Mouse (Mus musculus) embryonic facial prominence, embryonic 13.5 days (tissue): ENCODE measurements around the gene Chst5. TPM values are rescaled to one million over a fixed set of nuclear protein-coding genes. Genes with fewer than 3 reads are reported as not detected.

Experiments used
- ATAC-seq: fragments of 200-750 bp; cut with Nextera tagmentation; 2 replicates; pipeline ENCODE4 v1.8.0; 2017; ENCODE audit warnings: low read depth; ENCODE audit not compliant: insufficient number of reproducible peaks, insufficient read depth, low FRiP score, low TSS enrichment
- H3K27ac ChIP-seq: fragments of 300-500 bp; sonication (generic); 2 replicates; pipeline ENCODE4 v1.5.1; 2015; ENCODE audit warnings: moderate library complexity, mild to moderate bottlenecking, inconsistent platforms
- H3K27me3 ChIP-seq: fragments of 300-500 bp; sonication (generic); 2 replicates; pipeline ENCODE4 v1.6.1; 2015; ENCODE audit warnings: mild to moderate bottlenecking, inconsistent platforms
- H3K36me3 ChIP-seq: fragments of 300-500 bp; sonication (generic); 2 replicates; pipeline ENCODE4 v1.6.1; 2015; ENCODE audit warnings: mild to moderate bottlenecking, inconsistent platforms
- H3K4me1 ChIP-seq: fragments of 300-500 bp; sonication (generic); 2 replicates; pipeline ENCODE4 v1.6.1; 2015; ENCODE audit warnings: inconsistent platforms
- H3K4me2 ChIP-seq: fragments of 300-500 bp; sonication (generic); 2 replicates; pipeline ENCODE4 v1.6.1; 2015; ENCODE audit warnings: moderate library complexity, mild to moderate bottlenecking, inconsistent platforms
- H3K4me3 ChIP-seq: fragments of 300-500 bp; sonication (generic); 2 replicates; pipeline ENCODE4 v1.5.1; 2015; ENCODE audit warnings: mild to moderate bottlenecking, inconsistent platforms
- H3K9ac ChIP-seq: fragments of 300-500 bp; sonication (generic); 2 replicates; pipeline ENCODE4 v1.6.1; 2015; ENCODE audit warnings: mild to moderate bottlenecking, inconsistent platforms
- H3K9me3 ChIP-seq: fragments of 300-500 bp; sonication (generic); 2 replicates; pipeline ENCODE4 v1.6.1; 2016; ENCODE audit warnings: inconsistent platforms
- WGBS: fragments of 180-500 bp; shearing (Covaris S2); methylation state at CpG from one replicate; pipeline ENCODE4 v1.1.7; 2015; ENCODE audit warnings: mixed read lengths; 5-methylcytosine and 5-hydroxymethylcytosine counted together
- polyA plus RNA-seq: library from polyadenylated mRNA; unstranded; fragments of >200 nt; fragmentation: Nextera tagmentation; extraction: Ambion mirVana; gene quantifications from 2 replicates; pipeline ENCODE4 v1.2.1, GENCODE M21; 2015

Chst5 gene
- polyA plus RNA-seq, result 3.4 and 3.6 TPM in 2 replicates

GRCm38 (mm10) chr8:111909621-111910450 is at the start of gene Chst5:
TSS of gene Chst5 (minus strand) at chr8:111910447.
- Histone ChIP-seq H3K27me3 (peaks cover 21% of the 10 kb centered on the region), H3K9me3 (no peaks in the 10 kb centered on the region), H3K4me2 (peak within 1 kb of the TSS; percentile 71), H3K27ac (no peak within 1 kb of the TSS), H3K4me3 (peak within 1 kb of the TSS; percentile 46), H3K9ac (peak within 1 kb of the TSS; percentile 72), H3K4me1 (peaks cover 36% of the 10 kb centered on the region), H3K36me3 (no peaks in the 10 kb centered on the region)
- WGBS, result 4% methylated on average over 47 of the region's 47 CpGs
- 0 out of 2 replicates have a peak, but pooled peaks have one; percentile 23 for ATAC-seq

DNA sequence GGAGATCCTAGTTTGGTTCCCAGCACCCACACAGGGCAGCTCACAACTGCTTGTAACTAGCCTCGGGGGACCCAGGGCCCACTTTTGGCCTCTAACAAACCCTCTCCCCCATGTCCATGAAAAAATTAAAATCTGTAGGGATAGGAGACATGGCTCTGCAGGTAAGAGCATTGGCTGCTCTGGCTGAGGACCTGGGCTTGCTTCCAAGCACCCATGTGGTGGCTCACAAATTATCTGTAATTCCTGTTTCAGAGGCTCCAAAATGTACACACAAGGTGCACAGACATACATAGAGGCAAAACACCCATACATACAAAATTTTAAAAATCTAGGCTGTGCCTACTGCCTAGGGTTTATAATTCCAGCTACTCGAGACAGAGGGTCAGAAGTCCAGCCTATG is 47.0 kb upstream of the Chst5 start:
- ATAC-seq, result no peak
- 88% methylated on average over 2 of the region's 2 CpGs for WGBS
- H3K4me2 ChIP-seq, result no peak overlapping the region
- no peak overlapping the region for H3K27ac ChIP-seq
- H3K4me3 ChIP-seq, result no peak overlapping the region
- peaks cover 62% of the 10 kb centered on the region for H3K36me3 ChIP-seq
- H3K9ac ChIP-seq, result no peak overlapping the region
- H3K27me3 ChIP-seq, result no peaks in the 10 kb centered on the region
- no peaks in the 10 kb centered on the region for H3K9me3 ChIP-seq
- H3K4me1 ChIP-seq, result peaks cover 8% of the 10 kb centered on the region

DNA sequence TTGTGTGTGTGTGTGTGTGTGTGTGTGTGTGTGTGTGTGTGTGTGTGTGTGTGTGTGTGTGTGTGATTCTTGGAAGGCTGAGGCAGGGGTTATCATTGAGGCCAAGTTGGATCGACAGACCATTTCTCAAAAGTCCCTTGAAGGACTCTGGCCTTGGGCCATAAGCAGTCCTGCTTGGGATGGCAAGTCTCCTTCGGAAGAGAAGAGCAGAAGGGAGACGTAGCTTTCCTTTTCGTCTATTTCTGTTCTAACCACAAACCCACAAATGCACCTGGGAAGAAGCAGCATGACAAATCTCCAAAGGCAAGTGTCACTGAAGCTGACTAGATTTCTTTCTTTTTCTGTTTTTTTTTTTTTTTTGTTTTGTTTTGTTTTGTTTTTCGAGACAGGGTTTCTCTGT is 45.6 kb upstream of the Chst5 start:
- H3K9ac ChIP-seq, result no peak overlapping the region
- no peaks in the 10 kb centered on the region for H3K27me3 ChIP-seq
- H3K27ac ChIP-seq, result no peak overlapping the region
- 85% methylated on average over 5 of the region's 5 CpGs for WGBS
- no peak overlapping the region for H3K4me3 ChIP-seq
- ATAC-seq, result no peak
- no peaks in the 10 kb centered on the region for H3K9me3 ChIP-seq
- H3K4me2 ChIP-seq, result no peak overlapping the region
- H3K36me3 ChIP-seq, result peaks cover 70% of the 10 kb centered on the region
- H3K4me1 ChIP-seq, result peaks cover 8% of the 10 kb centered on the region

DNA sequence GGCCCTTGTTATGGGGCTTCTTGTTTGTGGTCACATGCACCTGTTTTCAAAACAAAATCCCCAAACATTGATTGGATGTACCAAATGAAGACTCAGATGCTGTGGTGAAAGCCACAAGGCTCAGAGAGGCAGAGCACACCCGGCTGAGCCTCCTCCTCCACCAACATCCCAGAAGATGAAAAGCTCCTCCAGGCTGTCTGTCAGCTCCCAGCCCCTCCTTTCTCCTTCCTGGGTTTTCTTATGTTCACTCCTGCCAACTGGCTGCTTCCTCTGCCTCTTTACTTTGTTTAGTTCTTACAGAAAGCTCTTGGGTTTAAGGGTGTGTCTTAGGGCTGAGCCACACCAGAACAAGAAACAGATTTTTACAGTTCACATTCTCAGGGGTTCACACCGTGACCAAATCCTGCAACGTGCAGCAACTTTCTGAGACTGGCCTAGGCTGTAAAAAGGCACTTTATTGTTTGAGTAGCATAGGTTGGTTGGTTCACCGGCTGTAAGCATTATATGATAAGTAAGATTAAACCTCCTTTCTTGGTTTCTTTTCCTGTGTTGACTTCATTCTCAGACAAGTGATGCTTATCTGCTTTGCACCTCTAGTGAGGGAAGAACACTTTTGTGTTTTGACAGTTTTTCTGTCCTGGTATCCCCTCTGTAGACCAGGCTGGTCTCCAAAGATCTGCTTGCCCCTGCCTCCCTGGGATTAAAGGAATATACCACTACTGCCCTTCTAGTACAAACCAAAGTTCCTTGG is 44.8 kb upstream of the Chst5 start:
- H3K4me2 ChIP-seq, result no peak overlapping the region
- no peak overlapping the region for H3K27ac ChIP-seq
- no peak overlapping the region for H3K4me3 ChIP-seq
- no peaks in the 10 kb centered on the region for H3K9me3 ChIP-seq
- H3K4me1 ChIP-seq, result peaks cover 6% of the 10 kb centered on the region
- no peak overlapping the region for H3K9ac ChIP-seq
- H3K27me3 ChIP-seq, result no peaks in the 10 kb centered on the region
- WGBS, result 52% methylated on average over 4 of the region's 4 CpGs
- H3K36me3 ChIP-seq, result peaks cover 71% of the 10 kb centered on the region
- no peak for ATAC-seq

GRCm38 (mm10) chr8:111951936-111952335 is 41.7 kb upstream of the Chst5 start:
- H3K9ac ChIP-seq, result no peak overlapping the region
- peaks cover 72% of the 10 kb centered on the region for H3K36me3 ChIP-seq
- no peaks in the 10 kb centered on the region for H3K27me3 ChIP-seq
- peaks cover 6% of the 10 kb centered on the region for H3K4me1 ChIP-seq
- no peak overlapping the region for H3K27ac ChIP-seq
- WGBS, result 90% methylated on average over 5 of the region's 5 CpGs
- ATAC-seq, result no peak
- no peak overlapping the region for H3K4me2 ChIP-seq
- H3K9me3 ChIP-seq, result no peaks in the 10 kb centered on the region
- no peak overlapping the region for H3K4me3 ChIP-seq

GRCm38 (mm10) chr8:111951317-111951716 is 41.1 kb upstream of the Chst5 start:
- H3K4me1 ChIP-seq, result peaks cover 6% of the 10 kb centered on the region
- no peak overlapping the region for H3K4me2 ChIP-seq
- H3K27me3 ChIP-seq, result no peaks in the 10 kb centered on the region
- H3K9me3 ChIP-seq, result no peaks in the 10 kb centered on the region
- peaks cover 72% of the 10 kb centered on the region for H3K36me3 ChIP-seq
- WGBS, result 95% methylated on average over 7 of the region's 7 CpGs
- H3K27ac ChIP-seq, result no peak overlapping the region
- H3K9ac ChIP-seq, result no peak overlapping the region
- H3K4me3 ChIP-seq, result no peak overlapping the region
- no peak for ATAC-seq

DNA sequence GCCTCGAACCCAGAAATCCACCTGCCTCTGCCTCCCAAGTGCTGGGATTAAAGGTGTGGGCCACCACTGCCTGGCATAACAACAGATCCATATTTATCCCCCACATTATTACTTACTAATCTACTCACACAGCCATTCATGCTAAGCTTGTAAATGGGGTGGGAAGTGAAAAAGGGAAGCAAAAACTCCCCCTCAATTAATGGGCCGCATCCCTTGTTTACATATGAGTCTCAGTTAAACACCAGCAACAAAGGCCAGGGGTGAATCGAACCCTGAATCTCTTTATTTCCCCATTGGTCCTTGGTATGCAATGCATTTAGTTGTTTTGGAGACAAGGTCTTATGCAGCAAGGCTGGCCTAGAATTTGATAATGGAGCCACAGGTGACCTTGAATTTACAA is 40.6 kb upstream of the Chst5 start:
- Histone ChIP-seq H3K9ac (no peak overlapping the region), H3K4me3 (no peak overlapping the region), H3K4me1 (peaks cover 6% of the 10 kb centered on the region), H3K36me3 (peaks cover 72% of the 10 kb centered on the region), H3K27me3 (no peaks in the 10 kb centered on the region), H3K9me3 (no peaks in the 10 kb centered on the region), H3K27ac (no peak overlapping the region), H3K4me2 (no peak overlapping the region)
- no peak for ATAC-seq
- 88% methylated on average over 3 of the region's 3 CpGs for WGBS

DNA sequence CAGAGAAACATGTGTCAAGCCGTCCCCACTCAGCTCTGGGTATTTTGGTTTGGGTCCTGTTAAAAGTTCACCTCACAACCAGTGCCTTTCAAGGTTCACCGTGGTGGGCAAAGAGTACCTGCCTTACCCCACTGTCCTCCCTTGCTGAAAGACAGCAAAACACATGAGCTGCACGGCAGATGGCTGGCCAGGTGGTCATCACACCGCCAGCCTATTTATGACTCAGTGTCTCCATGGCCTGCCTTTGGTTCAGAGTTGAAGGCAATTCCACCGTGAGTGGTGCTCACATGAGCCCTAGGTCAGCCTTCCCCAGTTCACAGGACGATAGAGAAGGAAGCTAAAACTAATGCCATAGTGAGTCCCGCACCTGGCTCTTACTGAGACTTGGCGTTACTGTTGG is 37.7 kb upstream of the Chst5 start:
- WGBS, result 95% methylated on average over 8 of the region's 8 CpGs
- Histone ChIP-seq H3K27me3 (no peaks in the 10 kb centered on the region), H3K27ac (no peak overlapping the region), H3K9me3 (no peaks in the 10 kb centered on the region), H3K36me3 (peaks cover 73% of the 10 kb centered on the region), H3K4me2 (no peak overlapping the region), H3K4me3 (no peak overlapping the region), H3K4me1 (no peaks in the 10 kb centered on the region), H3K9ac (no peak overlapping the region)
- ATAC-seq, result no peak

- H3K36me3 ChIP-seq, result peaks cover 78% of the 10 kb centered on the region
- H3K9me3 ChIP-seq, result no peaks in the 10 kb centered on the region
- H3K4me2 ChIP-seq, result no peak overlapping the region
- 91% methylated on average over 2 of the region's 2 CpGs for WGBS
- no peak for ATAC-seq
- H3K4me1 ChIP-seq, result peaks cover 2% of the 10 kb centered on the region
- no peak overlapping the region for H3K4me3 ChIP-seq
- no peaks in the 10 kb centered on the region for H3K27me3 ChIP-seq
- no peak overlapping the region for H3K9ac ChIP-seq
- H3K27ac ChIP-seq, result no peak overlapping the region
Measured at GRCm38 (mm10) chr8:111947144-111947543, 36.9 kb upstream of the Chst5 start.

DNA sequence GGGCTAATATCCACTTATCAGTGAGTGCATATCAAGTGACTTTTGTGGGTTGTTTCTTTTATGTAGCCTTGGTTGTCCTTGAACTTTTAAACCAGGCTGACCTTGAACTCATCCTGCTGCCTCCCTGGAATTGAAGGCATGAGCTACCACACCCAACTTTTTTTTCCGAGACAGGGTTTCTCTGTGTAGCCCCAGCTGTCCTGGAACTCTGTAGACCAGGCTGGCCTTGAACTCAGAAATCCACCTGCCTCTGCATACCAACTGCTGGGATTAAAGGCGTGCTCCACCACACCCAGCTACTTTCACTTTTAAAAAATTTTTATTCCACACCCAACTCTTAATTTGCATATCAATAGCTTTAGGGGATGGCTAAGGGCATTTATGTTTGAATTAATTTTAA is 33.3 kb upstream of the Chst5 start:
- WGBS, result 91% methylated on average over 2 of the region's 2 CpGs
- peaks cover 62% of the 10 kb centered on the region for H3K36me3 ChIP-seq

DNA sequence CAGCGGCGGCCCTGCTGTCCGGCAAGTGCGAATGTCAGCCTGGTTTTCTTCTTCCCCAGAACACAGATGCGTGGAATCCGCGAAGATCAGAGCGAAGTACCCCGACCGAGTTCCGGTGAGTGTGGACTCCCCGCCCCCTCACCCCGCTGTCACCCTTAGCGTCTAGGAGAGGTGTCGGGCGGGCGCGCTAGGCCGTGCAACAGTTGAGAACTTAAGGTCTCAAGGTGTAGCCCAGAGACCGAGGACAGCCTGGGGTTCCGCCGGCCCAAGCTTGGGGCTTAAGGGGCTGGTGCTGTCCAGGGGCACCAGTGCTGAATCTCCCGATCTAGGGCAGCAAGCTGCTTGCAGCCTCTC is 30.8 kb upstream of the Chst5 start:
- H3K27ac ChIP-seq, result peak overlapping the region; percentile 57; the same call in 1 of the 2 replicates

More for the DNA sequence above, 33.3 kb upstream of the Chst5 start:
- H3K27me3 ChIP-seq, result no peaks in the 10 kb centered on the region
- peaks cover 20% of the 10 kb centered on the region for H3K4me1 ChIP-seq
- H3K4me3 ChIP-seq, result no peak overlapping the region
- H3K4me2 ChIP-seq, result no peak overlapping the region
- H3K9me3 ChIP-seq, result no peaks in the 10 kb centered on the region
- H3K27ac ChIP-seq, result no peak overlapping the region
- no peak overlapping the region for H3K9ac ChIP-seq
- ATAC-seq, result no peak

More for the DNA sequence above, 30.8 kb upstream of the Chst5 start:
- peaks cover 20% of the 10 kb centered on the region for H3K4me1 ChIP-seq
- H3K27me3 ChIP-seq, result no peaks in the 10 kb centered on the region
- H3K4me3 ChIP-seq, result peak overlapping the region; percentile 100
- ATAC-seq, result peak; percentile 17; the same call in 1 of the 2 replicates
- 0% methylated on average over 23 of the region's 23 CpGs for WGBS
- peak overlapping the region; percentile 85 for H3K9ac ChIP-seq
- peak overlapping the region; percentile 95 for H3K4me2 ChIP-seq
- no peaks in the 10 kb centered on the region for H3K9me3 ChIP-seq
- peaks cover 41% of the 10 kb centered on the region for H3K36me3 ChIP-seq
